Mouse (Mus musculus) hindbrain, embryonic 10.5 days (tissue): ENCODE measurements around the gene Abraxas2. TPM values are rescaled to one million over a fixed set of nuclear protein-coding genes. Genes with fewer than 3 reads are reported as not detected.

Source experiments
- DNase-seq: peaks from one replicate; pipeline ENCODE4 v3.0.0-alpha.2; 2017; ENCODE audit warnings: low spot score
- H3K27ac ChIP-seq: fragments of 300-500 bp; sonication (generic); 2 replicates; pipeline ENCODE4 v1.5.1; 2016; ENCODE audit warnings: mild to moderate bottlenecking, moderate library complexity
- H3K27me3 ChIP-seq: fragments of 300-500 bp; sonication (generic); 2 replicates; pipeline ENCODE4 v1.6.1; 2016; ENCODE audit warnings: mild to moderate bottlenecking; ENCODE audit not compliant: poor library complexity, insufficient read depth, severe bottlenecking
- H3K36me3 ChIP-seq: fragments of 300-500 bp; sonication (generic); 2 replicates; pipeline ENCODE4 v1.6.1; 2016; ENCODE audit warnings: mild to moderate bottlenecking, moderate library complexity
- H3K4me1 ChIP-seq: fragments of 300-500 bp; sonication (generic); replicated peaks from 2 replicates; pipeline ENCODE4 v1.6.1; 2016; ENCODE audit warnings: mild to moderate bottlenecking
- H3K4me3 ChIP-seq: fragments of 300-500 bp; sonication (generic); 2 replicates; pipeline ENCODE4 v1.5.1; 2016; ENCODE audit warnings: mild to moderate bottlenecking, moderate library complexity
- H3K9me3 ChIP-seq: fragments of 300-500 bp; sonication (generic); 2 replicates; pipeline ENCODE4 v1.6.1; 2016; ENCODE audit warnings: mild to moderate bottlenecking, moderate library complexity
- WGBS: fragments of 180-500 bp; shearing (Covaris S2); methylation state at CpG from one replicate; pipeline ENCODE4 v1.1.7; 2016; 5-methylcytosine and 5-hydroxymethylcytosine counted together
- polyA plus RNA-seq: library from polyadenylated mRNA; unstranded; fragments of >200 nt; fragmentation: Nextera tagmentation; extraction: Ambion mirVana; gene quantifications from 2 replicates; pipeline ENCODE4 v1.2.1, GENCODE M21; 2016

The Abraxas2 gene
- polyA plus RNA-seq, 1 experiment from 2014 or later: 30.7 TPM

GRCm38 (mm10) chr7:132873043-132873442 lies 14.0 kb downstream of the Abraxas2 start:
- Histone ChIP-seq H3K27ac (no peak overlapping the region), H3K4me1 (no peaks in the 10 kb centered on the region), H3K36me3 (peaks cover 97% of the 10 kb centered on the region), H3K27me3 (no peaks in the 10 kb centered on the region), H3K9me3 (no peaks in the 10 kb centered on the region), H3K4me3 (no peak overlapping the region)
- 96% methylated on average over 2 of the region's 2 CpGs for WGBS
- DNase-seq: no peak

- WGBS: 91% methylated on average over 2 of the region's 2 CpGs
- H3K36me3 ChIP-seq: peaks cover 98% of the 10 kb centered on the region
- H3K27me3 ChIP-seq: no peaks in the 10 kb centered on the region
- no peaks in the 10 kb centered on the region for H3K4me1 ChIP-seq
- H3K27ac ChIP-seq: no peak overlapping the region
- no peak for DNase-seq
- H3K9me3 ChIP-seq: no peaks in the 10 kb centered on the region
- H3K4me3 ChIP-seq: no peak overlapping the region
Observed at GRCm38 (mm10) chr7:132875391-132876086, 16.5 kb downstream of the Abraxas2 start.

- H3K36me3 ChIP-seq: peaks cover 99% of the 10 kb centered on the region
- 91% methylated on average over 1 of the region's 1 CpGs for WGBS
Observed at GRCm38 (mm10) chr7:132880276-132880675, 21.3 kb downstream of the Abraxas2 start.

GRCm38 (mm10) chr7:132882343-132882742 lies 23.3 kb downstream of the Abraxas2 start:
- Histone ChIP-seq H3K4me3 (no peak overlapping the region), H3K36me3 (peaks cover 84% of the 10 kb centered on the region), H3K9me3 (no peaks in the 10 kb centered on the region), H3K27ac (no peak overlapping the region), H3K4me1 (peaks cover 3% of the 10 kb centered on the region; the same call in 1 of the 2 replicates), H3K27me3 (no peaks in the 10 kb centered on the region)
- WGBS: 82% methylated on average over 2 of the region's 2 CpGs
- DNase-seq: no peak

More at GRCm38 (mm10) chr7:132880276-132880675, 21.3 kb downstream of the Abraxas2 start:
- Histone ChIP-seq H3K4me1 (no peaks in the 10 kb centered on the region), H3K9me3 (no peaks in the 10 kb centered on the region), H3K4me3 (no peak overlapping the region), H3K27me3 (no peaks in the 10 kb centered on the region), H3K27ac (no peak overlapping the region)
- DNase-seq: no peak

GRCm38 (mm10) chr7:132884031-132884430 lies 25.0 kb downstream of the Abraxas2 start:
- Histone ChIP-seq H3K9me3 (no peaks in the 10 kb centered on the region), H3K4me1 (peaks cover 6% of the 10 kb centered on the region; the same call in 1 of the 2 replicates), H3K36me3 (peaks cover 67% of the 10 kb centered on the region), H3K4me3 (no peak overlapping the region), H3K27ac (no peak overlapping the region), H3K27me3 (no peaks in the 10 kb centered on the region)
- WGBS: 92% methylated on average over 7 of the region's 7 CpGs
- no peak for DNase-seq

GRCm38 (mm10) chr7:132887019-132887804 lies 28.2 kb downstream of the Abraxas2 start:
- Histone ChIP-seq H3K4me1 (peaks cover 8% of the 10 kb centered on the region; the same call in 1 of the 2 replicates), H3K36me3 (peaks cover 36% of the 10 kb centered on the region), H3K4me3 (no peak overlapping the region), H3K27me3 (no peaks in the 10 kb centered on the region), H3K27ac (peak overlapping the region; percentile 59; the same call in 1 of the 2 replicates), H3K9me3 (no peaks in the 10 kb centered on the region)
- DNase-seq: peak; percentile 11
- 63% methylated on average over 7 of the region's 7 CpGs for WGBS

- Histone ChIP-seq H3K27ac (no peak overlapping the region), H3K4me3 (no peak overlapping the region), H3K9me3 (no peaks in the 10 kb centered on the region), H3K27me3 (no peaks in the 10 kb centered on the region), H3K36me3 (peaks cover 27% of the 10 kb centered on the region), H3K4me1 (peaks cover 10% of the 10 kb centered on the region; the same call in 1 of the 2 replicates)
- WGBS: 86% methylated on average over 3 of the region's 3 CpGs
- DNase-seq: no peak
Observed at GRCm38 (mm10) chr7:132888052-132888451, 29.0 kb downstream of the Abraxas2 start.

- H3K36me3 ChIP-seq: peaks cover 21% of the 10 kb centered on the region
- no peak overlapping the region for H3K4me3 ChIP-seq
- peaks cover 10% of the 10 kb centered on the region; the same call in 1 of the 2 replicates for H3K4me1 ChIP-seq
- no peaks in the 10 kb centered on the region for H3K27me3 ChIP-seq
- DNase-seq: no peak
- 62% methylated on average over 4 of the region's 4 CpGs for WGBS
- no peak overlapping the region for H3K27ac ChIP-seq
- no peaks in the 10 kb centered on the region for H3K9me3 ChIP-seq
Observed at GRCm38 (mm10) chr7:132888518-132889249, 29.7 kb downstream of the Abraxas2 start.

GRCm38 (mm10) chr7:132889691-132890090 lies 30.7 kb downstream of the Abraxas2 start:
- Histone ChIP-seq H3K4me1 (peaks cover 10% of the 10 kb centered on the region; the same call in 1 of the 2 replicates), H3K27ac (no peak overlapping the region), H3K27me3 (no peaks in the 10 kb centered on the region), H3K4me3 (no peak overlapping the region), H3K9me3 (no peaks in the 10 kb centered on the region), H3K36me3 (peaks cover 11% of the 10 kb centered on the region)
- 94% methylated on average over 8 of the region's 8 CpGs for WGBS
- DNase-seq: no peak

- WGBS: 88% methylated on average over 5 of the region's 5 CpGs
- no peak overlapping the region for H3K4me3 ChIP-seq
- no peaks in the 10 kb centered on the region for H3K9me3 ChIP-seq
- H3K4me1 ChIP-seq: peaks cover 10% of the 10 kb centered on the region; the same call in 1 of the 2 replicates
- no peaks in the 10 kb centered on the region for H3K27me3 ChIP-seq
- peaks cover 6% of the 10 kb centered on the region; the same call in 1 of the 2 replicates for H3K36me3 ChIP-seq
- DNase-seq: no peak
- no peak overlapping the region for H3K27ac ChIP-seq
Observed at GRCm38 (mm10) chr7:132890201-132890600, 31.2 kb downstream of the Abraxas2 start.

- Histone ChIP-seq H3K36me3 (no peaks in the 10 kb centered on the region), H3K9me3 (no peaks in the 10 kb centered on the region), H3K27ac (no peak overlapping the region), H3K4me1 (peaks cover 10% of the 10 kb centered on the region; the same call in 1 of the 2 replicates), H3K27me3 (no peaks in the 10 kb centered on the region), H3K4me3 (no peak overlapping the region)
- DNase-seq: no peak
- 85% methylated on average over 5 of the region's 5 CpGs for WGBS
Observed at GRCm38 (mm10) chr7:132891561-132892310, 32.7 kb downstream of the Abraxas2 start.

GRCm38 (mm10) chr7:132892311-132892661 lies 33.3 kb downstream of the Abraxas2 start:
- H3K4me3 ChIP-seq: no peak overlapping the region
- H3K9me3 ChIP-seq: no peaks in the 10 kb centered on the region
- no peak for DNase-seq
- H3K27me3 ChIP-seq: no peaks in the 10 kb centered on the region
- H3K4me1 ChIP-seq: peaks cover 7% of the 10 kb centered on the region; the same call in 1 of the 2 replicates
- no peak overlapping the region for H3K27ac ChIP-seq
- WGBS: 46% methylated on average over 4 of the region's 4 CpGs
- H3K36me3 ChIP-seq: no peaks in the 10 kb centered on the region
